Mouse (Mus musculus): ENCODE results near the gene Sod1.

Sod1 gene

DNA sequence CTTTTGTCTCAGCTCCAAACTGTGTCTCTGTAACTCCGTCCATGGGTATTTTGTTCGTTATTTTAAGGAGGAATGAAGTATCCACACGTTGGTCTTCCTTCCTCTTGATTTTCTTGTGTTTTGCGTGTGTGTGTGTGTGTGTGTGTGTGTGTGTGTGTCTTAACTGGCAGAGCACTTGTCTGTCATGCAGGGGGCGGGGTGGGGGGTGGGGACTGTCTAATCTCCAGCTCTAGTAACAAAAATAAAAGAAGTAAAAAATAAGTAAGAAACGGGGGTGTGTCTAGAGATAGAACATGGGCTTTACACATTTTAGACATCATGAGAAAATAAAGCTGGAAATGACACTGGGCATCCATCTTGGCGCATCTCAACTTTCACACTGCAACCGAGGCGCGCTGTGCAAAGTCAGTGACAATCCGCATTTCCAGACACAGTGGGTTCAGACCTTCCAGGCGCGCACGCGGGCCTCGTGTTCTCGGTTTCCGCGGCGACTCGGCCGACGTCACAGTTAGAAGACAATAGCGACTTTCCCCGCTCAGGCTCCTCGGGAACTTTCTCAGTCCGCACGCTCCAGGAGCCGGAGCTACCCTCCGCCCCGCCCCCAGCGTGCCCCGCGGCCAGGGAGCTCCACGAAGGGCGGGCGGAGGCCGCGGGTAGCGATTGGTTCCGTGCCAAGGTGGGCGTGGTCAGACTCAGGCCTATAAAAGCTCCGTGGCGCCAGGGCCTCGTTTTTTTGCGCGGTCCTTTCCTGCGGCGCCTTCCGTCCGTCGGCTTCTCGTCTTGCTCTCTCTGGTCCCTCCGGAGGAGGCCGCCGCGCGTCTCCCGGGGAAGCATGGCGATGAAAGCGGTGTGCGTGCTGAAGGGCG lies at the start of gene Sod1:
Gene Sod1 (plus strand): TSS at position 729 of the 866 bp plus-strand sequence.
- peak; percentile 97 to 98 for DNase-seq

DNA sequence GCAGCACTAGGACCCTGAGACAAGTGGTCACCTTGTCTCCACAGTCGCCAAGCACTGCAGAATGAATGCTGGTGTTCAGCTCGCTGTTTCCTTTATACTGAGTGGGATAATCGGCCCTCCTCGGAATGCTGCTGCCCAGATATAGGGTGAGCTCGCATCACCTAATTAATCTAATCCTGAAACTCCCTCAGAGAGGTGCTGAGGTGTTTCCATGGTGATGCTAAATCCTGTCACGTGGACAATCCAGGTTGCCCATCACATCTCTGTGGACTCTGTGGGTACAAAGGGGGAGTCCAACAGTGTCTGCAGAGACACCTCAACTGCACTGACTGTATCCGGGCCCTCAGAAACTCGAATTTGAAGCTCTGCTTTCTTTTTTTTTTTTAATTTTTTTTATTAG lies 49.1 kb upstream of the Sod1 start:
- DNase-seq: no peak

DNA sequence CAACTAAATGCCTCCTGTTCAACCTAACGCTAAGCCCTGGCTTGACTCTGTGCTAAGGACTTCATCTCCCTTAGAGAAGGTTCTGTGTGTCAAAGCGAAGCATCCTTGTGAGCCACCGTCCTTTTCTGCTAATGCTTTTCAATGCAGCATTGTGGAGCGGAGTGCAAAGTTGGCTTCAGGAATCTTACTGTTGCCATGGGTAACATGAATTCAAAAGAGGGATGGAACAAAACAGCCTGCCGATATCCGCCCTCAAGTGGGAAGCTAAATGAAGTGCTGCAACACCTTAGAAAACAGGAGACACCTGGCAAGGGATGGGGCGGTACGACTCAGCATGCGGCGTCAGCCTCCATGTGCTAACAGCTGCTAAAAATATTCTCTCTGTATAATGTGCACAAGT lies 44.1 kb upstream of the Sod1 start:
- DNase-seq: no peak

DNA sequence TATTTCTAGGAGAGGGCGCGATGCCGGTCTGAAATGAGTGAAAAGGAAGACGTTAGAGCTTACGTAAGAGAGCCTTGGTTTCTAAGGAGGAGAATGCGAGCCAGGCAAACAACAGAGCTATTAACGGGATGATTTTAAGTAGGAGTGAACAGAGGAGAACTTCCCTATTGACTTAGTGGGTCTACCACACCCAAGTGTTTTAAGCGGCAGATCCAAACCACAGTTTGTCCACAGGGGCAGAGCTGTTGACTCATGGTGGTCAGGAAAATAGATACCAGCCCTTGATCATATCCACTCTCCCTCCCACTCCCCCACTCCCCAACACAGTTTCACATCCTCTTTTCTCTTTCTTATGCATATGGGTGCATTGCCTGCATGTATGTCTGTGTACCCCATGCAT lies 43.1 kb upstream of the Sod1 start:
- no peak for DNase-seq

DNA sequence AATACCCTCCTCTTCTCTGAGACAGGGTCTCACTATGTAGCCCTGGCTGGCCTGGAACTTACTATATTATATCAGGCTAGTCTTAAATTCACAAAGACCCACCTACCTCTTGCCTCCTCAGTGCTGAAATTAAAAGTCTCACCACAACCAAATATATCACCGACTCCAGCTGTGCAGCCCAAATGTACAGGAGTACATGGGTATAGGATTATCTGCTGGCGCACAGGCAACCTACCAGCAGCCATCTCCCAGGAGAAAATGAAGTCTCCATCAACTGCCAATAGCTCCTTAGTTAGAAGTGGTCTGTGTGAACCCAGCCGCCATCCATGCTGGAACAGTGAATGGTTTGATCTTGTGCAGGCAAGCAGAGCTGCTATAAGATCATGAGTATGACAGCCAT lies 42.1 kb upstream of the Sod1 start:
- no peak for DNase-seq

DNA sequence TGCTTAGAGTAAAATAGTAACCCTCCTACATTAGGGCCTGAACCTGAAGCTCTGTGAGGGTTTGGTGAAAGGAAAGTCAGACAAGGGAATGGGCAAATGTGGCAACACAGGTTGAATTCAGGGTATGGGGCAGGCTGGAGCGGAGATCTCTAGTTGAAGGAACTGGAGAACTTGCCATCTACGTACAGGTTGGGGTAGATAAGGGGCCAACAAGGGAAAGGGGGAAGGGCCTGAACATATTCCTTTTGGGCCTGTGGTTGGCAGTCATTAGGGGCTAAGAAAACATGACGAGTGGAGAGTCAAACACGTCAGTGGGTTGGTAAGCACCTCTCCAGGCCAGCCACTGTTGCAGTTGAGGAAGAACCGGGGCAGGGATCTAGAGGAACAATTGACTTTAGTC lies 40.7 kb upstream of the Sod1 start:
- no peak for DNase-seq

DNA sequence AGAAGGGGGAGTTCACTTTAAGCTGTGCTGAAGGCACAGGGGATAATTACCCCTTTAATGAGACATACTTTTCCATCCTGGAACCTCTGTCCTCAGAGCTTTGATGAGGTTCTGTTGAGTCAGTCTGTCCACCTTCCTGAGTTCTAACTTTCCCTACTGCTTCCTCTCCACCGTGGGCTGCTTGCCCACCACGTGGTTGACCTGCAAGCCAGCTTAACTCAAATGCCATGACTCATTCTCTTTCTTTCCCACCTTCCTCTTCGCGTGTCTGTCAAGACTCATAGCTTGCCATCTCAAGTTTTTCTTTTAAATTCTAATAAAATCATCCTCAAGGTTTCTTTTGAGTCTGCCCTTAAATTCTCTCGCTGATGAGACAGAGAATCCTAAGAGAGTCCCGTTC lies 39.6 kb upstream of the Sod1 start:
- no peak for DNase-seq

DNA sequence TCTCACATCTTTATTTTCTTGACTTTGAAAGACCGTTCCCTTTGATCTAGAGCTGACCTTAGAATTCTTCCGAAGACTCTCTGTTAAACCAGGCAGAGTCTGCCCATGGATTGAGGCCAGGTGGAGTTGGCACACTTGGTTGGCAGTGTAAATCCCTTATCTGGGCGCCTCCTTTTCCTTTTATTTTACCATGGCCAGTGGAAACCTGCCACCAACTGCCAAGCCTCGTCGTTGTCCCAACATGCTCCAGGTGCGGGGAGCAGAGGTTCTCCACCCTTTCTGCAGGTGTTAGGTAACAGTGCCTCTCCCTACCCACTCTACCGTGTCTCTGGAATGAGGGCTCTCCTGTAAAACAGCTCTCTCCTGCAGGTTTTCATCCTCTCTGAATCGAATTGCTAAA lies 38.9 kb upstream of the Sod1 start:
- peak; percentile 69 to 71 for DNase-seq

DNA sequence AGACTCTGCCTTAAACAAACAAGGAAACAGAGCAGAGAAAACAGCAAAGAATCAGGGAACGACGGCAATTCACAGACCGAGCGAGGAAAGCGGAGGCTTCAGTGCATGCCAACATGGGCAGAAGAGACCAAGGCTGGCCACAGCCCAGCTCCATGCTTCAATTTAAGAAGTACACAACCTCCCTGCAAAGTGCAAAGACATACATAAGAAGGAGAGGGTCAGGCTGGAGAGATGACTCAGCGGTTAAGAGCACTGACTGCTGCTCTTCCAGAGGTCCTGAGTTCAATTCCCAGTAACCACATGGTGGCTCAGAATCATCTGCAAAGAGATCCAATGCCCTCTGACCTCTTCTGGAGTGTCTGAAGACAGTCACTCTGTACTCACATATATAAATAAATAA lies 36.4 kb upstream of the Sod1 start:
- no peak for DNase-seq

DNA sequence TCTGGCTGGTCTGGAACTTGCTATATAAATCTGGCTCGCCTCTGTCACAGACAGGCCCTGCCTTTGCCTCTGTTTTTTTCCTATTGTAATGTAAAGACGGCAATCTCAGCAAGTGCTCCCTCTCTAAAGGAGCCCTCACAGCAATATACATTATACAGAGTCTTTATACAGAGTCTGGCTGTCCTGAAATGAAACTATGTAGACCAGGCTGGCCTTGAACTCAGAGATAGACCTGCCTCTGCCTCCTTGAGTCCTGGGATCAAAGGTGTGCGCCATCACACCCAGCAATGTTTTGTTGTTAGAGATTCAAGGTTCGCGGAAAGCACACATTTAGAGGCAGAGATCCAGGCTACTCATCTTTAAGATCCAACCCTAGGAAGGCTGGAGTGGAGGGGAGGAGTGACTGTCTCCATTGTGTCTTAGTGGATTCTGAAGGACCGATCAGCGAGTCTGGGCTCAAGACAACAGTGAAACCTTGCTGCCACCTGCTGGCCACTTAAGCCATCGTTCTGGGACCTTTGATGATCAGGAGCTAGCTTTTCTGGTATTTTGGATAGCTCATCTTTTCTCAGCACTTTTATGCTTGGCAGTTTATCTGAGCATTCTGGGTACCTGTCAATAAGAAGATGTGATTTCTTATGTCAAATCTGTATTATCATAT lies 34.5 kb upstream of the Sod1 start:
- DNase-seq: peak; percentile 91 to 93

DNA sequence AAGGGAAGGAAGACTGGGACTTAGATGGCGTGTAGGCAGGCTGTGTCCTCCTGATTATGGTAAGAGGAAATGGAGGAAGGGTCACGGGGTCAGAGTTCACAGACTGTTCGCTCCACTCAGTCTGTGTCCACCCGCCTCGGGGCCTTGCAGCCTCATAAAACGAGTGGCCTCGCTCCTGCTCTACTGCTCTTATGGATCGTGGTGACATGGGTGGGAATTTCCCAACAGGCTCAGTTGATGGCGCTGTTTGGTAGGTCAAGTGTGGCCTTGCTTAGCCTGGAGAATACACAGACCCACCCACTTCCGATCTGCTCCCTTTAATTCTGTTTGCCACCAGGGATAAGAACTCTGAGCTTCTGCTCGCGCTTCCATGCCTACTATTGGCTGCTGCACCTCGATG lies 33.1 kb upstream of the Sod1 start:
- DNase-seq: peak in 1 of 2 experiments; percentile 30

DNA sequence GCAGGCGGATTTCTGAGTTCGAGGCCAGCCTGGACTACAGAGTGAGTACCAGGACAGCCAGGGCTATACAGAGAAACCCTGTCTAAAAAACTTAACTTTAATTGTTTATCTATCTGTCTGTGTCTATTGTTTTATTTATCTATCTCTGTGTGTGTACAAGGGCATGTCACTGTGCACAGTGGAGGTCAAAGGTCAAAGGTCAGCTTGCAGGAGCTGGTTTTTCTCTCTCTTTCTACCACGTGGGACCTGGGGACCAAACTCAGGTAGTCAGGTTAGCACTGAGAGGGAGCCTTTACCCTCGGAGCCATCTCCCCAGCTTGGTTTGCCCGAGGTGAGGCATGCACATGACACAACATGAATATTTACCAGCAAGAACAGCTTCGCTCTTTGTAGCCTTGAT lies 29.3 kb upstream of the Sod1 start:
- DNase-seq: no peak

DNA sequence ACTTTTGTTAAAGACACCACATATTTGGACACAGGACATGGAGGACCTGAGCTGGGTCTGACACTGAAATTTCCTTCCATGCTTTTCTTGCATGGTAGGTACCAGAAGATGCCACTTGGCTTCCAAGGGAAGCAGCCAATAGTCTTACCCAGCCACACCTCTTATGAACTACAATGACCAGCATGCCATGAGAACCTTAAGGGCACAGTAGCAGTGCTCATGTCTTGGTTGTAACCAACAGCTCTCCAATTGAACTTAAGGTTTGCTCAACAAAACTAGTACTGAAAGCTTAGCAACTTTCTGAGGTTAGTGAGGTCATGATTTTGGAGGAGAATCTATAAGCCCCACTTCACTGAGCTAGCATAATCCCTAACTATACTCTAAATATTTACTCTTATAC lies 26.8 kb upstream of the Sod1 start:
- DNase-seq: no peak

DNA sequence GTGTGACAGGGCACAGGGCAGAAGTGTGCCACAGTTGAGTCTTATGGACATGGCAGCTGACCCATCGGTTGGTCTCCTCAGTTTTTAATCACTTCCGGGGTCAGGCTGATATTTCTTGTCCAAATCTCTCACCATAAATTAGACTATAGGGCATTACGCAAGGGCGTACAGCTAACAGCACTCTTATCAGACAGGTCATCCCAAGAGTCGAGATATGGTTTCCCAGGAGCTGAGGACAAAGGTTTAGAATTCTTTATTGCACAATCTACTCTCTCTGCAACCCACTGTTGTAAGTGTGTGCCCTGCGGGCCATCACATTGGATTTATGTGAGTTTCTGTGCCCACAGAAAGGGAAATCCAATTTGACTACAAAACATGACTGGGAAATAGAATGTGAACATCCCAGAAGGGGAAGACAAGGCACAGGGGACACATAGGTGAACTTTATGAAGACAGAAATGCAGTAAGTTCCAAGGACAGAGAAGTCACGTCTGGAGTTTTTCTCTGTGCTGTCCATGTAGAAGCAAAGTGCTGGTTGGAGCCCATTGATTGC lies 23.8 kb upstream of the Sod1 start:
- no peak for DNase-seq

DNA sequence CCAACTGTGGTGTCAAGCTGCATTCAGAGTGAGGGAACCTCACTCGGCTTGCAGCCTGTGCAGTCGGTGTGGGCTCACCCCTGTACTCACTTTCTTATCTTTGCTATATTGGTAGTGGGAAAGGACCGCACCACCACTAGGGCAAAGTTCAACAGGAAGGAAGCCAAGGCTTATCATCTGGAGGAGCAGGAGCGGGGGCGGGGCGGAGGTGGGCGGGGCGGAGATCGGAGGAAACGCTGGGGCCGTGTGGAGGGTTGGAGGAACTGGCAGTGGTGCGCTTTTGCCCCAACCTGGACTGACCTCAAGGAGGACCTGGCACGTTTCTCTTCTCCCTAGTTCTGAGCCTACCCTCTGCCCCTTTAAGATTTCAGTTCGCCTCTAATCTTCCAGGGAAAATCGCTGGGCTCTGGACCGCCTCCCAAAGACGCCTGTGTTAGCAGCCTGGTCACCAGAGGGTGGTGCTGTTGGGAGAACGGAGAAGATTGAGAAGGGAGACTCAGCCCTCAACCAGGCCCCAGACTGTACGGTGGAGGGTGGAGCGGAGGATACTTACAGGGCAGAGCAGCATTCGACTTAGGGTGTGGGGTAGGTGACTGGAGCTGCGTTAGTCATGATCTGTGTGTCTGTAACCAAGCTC lies 23.1 kb upstream of the Sod1 start:
- peak; percentile 73 to 84 for DNase-seq

DNA sequence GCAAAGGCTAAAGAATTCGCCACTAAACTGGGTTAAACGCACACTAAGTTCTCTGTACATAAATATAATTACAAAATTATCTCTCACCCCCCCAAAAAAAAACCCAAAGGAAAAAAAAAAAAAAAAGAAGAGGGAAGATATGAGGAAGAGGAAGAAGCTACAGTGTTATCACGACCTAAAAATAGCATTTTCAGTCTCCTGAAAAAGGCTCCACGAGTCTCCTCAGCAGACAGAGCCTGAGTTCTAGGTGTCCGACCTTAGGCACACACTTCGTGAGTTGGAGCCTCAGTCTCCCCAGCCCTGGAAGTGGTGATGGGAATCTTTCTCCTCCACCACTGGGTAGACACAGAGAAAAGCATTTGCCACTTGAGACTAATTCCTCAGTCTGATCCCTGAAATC lies 21.9 kb upstream of the Sod1 start:
- DNase-seq: no peak

DNA sequence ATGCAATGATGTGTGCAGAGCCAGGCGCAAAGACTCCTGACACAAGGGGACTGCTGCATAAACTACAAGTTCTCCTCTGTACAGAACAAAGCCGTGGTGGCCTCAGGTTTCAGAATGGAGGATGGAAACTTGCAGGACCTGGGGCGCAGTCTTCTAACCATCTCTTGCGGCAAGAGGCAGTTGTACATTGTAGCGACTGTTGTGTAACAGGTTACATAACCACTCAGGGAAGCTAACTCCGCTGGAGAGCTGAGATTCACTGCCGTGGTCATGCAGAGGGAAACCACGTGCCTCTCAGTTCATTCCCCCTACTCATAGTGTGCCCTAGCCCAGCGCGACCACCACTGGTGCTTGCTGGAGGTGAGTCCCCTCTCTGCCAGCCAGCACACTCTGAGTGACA lies 21.4 kb upstream of the Sod1 start:
- DNase-seq: no peak

DNA sequence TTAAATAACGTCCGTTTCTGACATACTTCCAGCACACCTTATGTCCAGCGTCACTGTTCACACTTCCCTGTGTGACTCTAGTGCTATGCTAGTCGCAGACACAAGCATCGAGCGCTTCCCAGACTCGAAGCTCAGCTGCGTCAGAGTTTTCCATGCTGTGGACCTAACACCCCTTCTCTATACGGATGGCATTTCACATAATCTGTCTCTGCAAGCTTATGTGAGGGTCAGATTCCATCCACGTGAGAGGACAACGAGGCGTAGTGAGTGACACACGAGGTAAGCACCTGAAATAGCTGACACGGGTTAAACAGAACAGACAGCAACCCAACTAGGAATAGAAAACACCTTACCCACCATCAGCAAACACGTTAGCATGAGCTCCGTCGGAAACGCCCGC lies 18.4 kb upstream of the Sod1 start:
- no peak for DNase-seq

DNA sequence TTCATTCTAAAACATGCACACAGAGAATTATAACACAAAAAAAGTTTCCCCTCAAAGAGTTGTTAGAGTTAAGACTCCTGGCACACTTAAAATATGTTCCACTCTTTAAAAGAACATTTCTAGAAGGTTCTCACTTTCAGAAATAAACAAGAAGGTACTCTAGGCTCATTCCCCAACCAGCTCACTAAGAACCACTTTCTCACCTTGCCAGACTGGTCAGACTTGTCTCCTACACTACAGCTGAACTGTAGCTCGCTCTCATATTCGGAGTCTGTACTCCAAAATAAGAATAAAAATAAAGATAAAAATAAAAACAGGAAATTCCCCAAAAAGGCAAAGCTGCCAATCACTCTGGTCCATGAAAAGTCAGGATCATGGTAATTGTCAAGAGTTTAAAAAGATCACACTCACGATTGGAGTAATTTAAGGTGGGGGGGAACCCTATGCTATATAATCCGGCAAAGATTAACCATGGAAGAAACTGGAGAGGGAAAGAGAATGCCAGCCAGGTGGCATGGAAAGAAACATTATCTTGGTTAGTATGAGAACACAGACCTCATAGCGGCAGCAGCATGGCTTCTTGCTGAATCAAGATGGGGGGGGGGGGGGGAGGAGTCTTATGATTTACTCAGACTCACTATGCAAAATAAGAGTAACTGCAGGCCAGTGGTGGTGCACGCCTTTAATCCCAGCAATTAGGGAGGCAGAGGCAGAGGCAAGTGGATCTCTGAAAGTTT lies 17.2 kb upstream of the Sod1 start:
- no peak for DNase-seq

DNA sequence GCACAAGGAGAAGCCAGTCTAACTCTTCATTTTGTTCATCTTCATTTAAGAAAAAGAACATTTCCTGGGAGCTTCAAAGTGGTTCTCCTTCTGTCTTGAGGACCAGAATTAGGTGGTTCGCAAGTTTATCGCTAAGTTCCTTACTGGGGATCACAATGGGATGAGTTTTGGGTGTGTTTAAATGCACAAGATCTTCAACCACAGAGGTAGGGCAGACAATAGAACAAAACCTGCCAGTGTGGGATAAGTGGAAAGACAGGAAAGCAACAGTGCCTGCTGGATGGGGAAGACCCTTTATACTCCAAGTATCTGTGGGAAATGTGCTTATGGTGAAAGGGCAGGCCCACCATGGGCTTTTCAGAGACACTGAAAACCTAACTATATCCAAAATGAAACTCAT lies 15.7 kb upstream of the Sod1 start:
- no peak for DNase-seq

DNA sequence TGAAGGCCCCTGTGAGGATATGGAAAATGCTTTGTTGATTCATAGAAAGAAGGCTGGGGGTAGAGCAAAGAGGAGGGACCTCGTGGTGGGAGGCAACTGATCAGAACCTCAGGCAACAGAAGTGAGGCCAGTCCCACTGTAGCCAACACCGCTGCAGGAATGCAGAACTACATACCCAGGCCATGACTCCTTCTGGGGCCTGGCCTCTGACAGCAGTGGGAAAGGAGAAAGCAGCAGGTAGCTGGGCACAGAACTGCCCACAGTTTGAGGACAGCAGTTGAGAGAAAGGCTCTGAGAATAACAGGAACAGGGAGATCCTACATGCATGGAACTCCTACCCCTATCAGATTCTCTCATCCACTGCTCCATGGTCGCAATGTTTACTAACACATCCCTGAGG lies 11.6 kb upstream of the Sod1 start:
- DNase-seq: no peak

DNA sequence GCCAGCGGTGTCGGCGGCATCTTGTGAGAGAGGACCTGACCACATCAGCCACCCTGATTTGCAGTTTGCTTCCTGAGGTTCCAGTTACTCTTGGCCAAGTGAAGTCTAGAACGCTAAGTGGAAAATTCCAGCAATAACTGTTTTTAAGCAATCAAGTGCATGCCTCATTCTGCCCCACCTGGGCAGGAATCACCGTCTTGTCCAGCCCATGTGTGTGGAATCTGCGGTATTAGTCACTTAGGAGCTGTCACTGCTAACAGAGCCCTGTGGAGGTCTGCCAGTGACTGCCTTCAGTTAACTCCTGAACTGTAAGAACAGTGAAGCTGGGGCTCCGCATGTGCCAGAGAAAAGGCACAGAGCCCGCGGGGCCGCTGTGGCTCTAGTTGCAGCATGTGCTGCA lies 9.8 kb upstream of the Sod1 start:
- DNase-seq: no peak

DNA sequence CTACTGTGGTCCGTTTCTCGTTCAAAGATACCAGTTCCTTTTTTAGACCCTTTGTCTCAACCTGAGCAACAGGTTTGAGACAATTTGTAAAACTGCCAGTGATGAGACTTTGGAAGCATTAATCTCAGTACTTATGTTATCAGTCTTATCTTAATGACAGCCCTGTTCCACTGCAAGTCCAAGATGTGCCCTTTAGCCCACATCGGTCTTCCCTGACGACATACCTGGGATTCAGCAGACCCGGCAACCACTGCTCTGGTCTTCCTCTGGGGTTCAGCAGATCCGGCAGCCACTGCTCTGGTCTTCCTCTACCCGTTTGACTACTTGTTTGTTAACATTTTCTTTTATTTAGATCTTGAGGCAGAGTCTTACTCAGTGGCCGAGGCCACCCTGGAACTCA lies 8.8 kb upstream of the Sod1 start:
- DNase-seq: no peak
